Mouse (Mus musculus): ENCODE measurements at regions not wholly inside any gene's neighbourhood (a gene's known extent, or its start where the extent isn't known, plus 50 kb on each side); places are given as distances from the start of the nearest gene placed in this dataset.

- TF ChIP-seq CTCF (IDR thresholded peaks at IDR 0.05; ENCODE audit: borderline replicate concordance, insufficient read depth, low read depth, low read length) (no peak), POLR2A (IDR thresholded peaks at IDR 0.05; ENCODE audit: borderline replicate concordance, insufficient read depth, low read length) (no peak)
These were observed 698.0 kb downstream of the Gm9008 start for GRCm38 (mm10) chr6:75799546-75799945.
